Mouse (Mus musculus): Measurements from ENCODE around the gene Fbxo48.

Gene Fbxo48

DNA sequence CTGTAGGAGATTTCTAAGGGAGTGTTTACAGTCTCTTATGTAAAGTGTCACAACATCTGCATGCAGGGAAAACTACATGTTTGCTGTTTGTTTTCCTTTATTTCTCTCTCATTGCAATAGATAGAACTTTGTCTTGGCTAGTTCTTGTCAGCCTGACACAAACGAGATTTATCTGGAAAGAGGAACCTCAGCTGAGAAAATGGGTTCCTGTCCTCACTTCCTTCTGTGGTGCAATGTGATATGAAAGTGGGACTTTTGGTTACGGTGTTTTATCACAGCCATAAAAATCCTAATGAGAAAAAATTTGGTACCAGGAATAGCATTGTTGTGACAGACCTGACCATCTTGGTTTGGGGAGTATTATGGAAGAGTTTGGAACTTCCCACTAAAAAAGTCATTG lies 18.5 kb downstream of the Fbxo48 start:
- DNase-seq (ENCODE audit: low read depth, low spot score) = peak; percentile 50

DNA sequence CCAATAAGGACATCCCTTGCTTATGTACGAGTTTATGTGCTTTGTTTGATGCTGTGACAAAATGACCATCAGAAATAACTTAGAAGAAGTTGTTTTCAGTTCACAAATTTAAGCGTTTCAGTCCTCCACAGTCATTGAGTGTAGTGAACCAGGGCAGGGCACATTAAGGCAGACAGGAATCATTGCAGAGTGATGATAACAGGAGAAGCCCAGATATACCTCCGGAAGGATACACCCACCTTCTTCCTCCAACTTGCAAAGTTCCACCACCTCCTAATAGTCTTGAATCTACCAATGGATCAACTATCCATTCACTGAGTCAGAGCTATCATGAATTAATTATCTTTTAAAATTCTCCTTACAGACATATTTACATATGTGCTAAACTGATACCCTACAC lies 20.9 kb downstream of the Fbxo48 start:
- no peak for DNase-seq (ENCODE audit: low read depth, low spot score)

DNA sequence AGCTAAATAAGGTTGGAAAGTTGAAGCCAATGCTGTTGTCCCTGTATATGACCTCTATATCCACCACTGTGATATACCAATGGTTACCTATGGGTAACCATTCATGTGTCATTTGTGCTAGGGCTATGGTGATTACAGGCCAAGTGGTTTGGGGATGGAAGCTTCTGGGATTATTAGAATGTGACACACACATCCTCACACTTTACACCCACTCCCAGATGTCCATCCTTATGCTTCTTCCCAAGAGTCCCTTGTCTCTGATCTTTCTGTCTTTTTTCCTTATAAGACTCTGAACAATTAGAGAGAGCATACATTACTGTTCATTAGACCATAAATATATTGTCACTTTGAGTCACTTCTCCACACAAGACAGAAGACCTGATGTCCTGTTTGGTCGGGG lies 21.9 kb downstream of the Fbxo48 start:
- no peak for DNase-seq (ENCODE audit: low read depth, low spot score)

DNA sequence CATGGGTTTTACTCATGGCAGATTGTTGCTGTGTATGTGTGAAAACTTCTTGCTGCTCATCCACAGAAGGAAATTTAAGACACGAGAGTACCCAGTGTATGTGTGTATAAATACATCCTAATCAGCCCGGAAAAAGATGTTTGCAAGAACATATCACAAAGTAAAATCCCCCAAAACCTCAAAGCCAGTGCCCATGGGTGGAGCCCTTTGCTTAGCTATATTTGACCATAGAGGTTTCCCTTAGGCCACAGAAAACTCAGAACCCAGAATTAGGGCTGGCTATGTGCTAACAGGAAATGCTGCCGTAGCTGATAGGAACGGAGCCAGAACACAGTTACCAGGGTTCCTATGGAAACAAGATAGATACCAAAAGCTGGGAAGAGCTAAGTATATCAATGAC lies 25.8 kb downstream of the Fbxo48 start:
- DNase-seq (ENCODE audit: low read depth, low spot score) = no peak

DNA sequence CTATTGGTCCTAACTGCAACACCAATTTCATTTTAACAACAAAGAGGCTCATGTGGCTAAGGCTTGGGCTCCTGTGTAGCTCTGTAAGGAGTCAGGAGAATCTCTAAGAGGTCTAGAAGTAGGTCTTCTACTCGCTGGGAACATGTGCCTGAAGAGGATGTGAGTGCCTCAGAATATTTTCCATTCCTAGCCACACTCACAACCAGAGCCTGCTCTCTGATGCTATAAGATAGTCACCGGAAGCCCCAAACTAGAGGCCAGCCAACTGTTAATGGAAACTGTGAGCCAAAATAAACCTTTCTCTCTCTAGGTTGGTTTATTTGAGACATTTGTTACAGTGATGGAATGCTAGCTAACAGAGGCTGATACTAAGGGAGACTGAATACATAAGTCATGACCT lies 26.4 kb downstream of the Fbxo48 start:
- DNase-seq (ENCODE audit: low read depth, low spot score) = no peak

DNA sequence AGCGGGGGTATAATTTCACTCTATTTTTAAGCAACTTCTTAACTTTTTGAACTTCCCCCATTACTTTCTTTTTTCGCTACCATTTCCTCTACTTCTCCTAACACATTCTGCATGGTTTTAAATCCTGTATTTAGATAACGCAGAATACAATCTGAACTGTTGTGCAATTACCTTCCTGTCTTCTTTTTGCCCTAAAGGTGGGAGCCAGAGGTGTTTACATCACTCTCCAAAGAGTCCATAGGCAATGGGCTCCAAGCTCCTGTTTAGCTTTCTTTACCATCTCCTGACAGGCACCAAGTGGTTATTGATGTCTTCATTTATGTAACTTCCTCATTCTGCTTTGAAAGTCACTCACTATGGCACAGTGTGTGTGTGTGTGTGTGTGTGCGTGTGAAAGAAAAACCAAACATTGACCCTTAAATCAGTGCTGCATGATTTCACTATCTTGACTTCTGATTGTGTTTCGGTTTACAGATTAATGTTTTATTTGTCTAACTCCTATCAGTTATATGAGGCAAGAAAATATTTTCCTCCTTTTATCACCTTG lies 27.1 kb downstream of the Fbxo48 start:
- DNase-seq (ENCODE audit: low read depth, low spot score) = peak; percentile 85

DNA sequence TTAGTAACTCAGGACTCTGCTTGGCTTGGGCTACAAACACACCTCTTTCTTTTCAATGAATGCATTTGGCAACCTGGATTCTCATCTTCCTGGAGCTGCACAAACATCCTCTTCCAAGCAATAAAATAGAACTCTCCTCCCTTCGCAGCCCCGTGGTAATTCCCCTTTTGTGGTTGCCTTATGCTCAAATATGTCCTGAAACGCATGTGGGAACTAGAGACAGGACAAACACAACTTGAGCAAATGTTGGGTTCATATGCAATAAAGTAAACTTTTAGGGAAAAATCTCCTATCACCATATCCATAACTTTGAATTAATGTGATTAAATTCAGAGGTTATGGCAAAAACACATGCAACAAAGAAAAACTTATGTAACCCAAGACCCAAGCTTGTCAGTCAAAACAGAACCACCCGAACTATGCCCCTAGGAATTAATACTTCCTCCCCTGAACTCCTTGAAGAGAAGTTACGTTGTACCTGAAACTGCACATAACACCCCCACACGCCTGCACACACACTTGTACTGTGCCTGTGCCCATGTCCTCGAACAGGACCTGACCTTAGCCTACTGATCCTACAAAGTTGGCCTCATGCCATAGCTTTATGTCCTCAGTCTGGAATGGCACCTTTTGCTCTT lies 35.5 kb downstream of the Fbxo48 start:
- no peak for DNase-seq (ENCODE audit: low read depth, low spot score)

DNA sequence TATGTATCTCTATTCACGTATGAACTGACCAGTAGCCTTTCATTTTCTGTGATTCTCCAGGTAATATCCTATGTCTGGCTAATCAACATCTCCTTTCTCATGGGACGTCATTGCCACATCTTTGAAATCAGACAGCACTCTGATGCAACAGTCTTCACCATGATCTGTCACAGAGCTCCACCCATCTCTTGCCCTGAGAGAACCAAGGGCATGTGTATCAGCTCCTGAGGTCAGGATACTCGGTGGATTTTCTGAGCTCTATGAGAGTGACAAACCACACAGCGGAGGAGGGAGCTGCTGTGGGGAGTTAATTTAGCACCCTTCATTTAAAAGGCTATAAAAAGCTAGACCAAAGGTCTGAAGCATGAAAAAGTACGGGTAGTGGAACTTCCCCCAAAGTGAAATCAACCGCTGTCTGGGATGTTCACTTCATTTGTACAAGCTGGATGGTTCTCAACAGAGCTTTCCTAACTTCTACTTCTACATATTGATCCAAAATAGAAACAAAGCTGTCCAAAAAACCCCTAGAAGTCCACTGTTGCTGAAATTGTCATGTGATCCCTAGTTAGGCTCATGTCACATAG lies 36.7 kb downstream of the Fbxo48 start:
- DNase-seq (ENCODE audit: low read depth, low spot score) = peak; percentile 30

DNA sequence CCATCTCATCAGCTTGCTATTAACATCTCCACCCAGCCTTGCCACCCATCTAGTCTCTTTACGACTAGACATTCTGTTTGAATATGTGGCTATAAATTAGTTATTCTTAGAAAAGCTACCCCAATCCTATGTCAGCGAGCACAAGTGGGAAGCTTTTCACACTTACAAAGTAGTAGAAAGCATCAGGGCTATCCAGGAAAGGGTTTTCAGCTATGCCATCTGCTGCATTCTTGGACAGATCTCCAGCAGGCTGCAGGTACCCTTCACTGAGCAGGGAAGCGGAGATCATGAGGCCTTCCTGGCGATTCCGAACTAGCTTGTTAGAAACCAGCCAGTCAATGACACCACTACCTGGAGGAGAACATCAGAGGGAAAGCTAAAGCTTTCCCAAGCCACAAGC lies 38.7 kb downstream of the Fbxo48 start:
- DNase-seq (ENCODE audit: low read depth, low spot score) = no peak

DNA sequence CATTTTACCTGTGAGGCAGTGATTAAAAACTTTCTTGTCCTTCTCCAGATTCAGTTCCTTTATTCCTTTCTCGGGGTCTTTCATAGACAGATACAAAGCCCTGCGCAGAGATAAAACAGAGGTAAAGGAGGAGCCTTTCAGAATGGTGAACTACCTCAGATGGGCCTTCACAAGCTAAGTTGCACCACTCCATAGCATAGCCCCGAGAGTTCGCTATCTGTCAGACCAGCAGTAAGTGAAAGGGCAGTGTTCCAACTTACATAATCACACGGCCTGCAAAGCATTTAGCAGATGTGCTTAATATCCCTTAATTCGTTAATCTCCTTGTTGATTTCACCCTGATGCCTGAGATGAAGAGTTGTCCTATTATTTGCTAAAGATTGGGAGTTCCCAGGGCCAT lies 41.7 kb downstream of the Fbxo48 start:
- DNase-seq (ENCODE audit: low read depth, low spot score) = no peak

DNA sequence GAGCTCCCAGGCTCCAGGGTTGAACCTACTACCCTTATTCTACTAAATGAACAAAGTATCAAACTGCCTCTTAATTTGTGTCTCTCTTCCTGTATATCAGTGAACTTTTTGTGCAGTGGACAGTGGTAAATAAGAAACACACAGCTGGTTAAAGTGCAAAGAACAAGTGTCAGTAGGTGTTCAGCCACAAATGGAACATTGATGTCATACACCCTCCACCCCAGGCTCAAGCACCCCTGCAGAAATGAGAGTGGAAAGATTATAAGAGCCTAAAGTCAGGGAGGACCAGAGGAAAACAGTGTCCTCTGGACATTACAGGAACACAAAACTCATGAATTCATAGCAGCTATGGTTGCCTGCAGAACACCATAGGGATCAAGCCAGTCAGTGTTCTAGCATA lies 45.6 kb downstream of the Fbxo48 start:
- no peak for DNase-seq (ENCODE audit: low read depth, low spot score)

DNA sequence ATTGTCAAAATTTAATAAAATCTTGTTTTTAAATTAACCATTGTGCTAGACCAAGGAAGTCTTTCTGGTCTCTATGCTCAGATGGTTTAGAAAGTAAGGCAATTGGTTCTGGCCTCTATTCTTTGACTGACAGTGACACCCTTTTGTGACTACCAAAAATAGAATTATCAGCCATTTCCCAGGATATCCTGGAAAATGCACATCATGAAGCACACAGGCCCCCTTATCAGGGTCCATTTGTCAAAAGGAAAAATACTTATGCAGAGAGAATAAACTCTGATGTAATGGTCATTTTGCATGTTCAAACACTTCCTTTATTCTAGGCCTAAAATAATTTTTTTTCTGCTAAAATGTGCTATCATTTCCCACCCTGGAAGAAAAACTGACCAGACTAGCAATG lies 46.3 kb downstream of the Fbxo48 start:
- no peak for DNase-seq (ENCODE audit: low read depth, low spot score)

DNA sequence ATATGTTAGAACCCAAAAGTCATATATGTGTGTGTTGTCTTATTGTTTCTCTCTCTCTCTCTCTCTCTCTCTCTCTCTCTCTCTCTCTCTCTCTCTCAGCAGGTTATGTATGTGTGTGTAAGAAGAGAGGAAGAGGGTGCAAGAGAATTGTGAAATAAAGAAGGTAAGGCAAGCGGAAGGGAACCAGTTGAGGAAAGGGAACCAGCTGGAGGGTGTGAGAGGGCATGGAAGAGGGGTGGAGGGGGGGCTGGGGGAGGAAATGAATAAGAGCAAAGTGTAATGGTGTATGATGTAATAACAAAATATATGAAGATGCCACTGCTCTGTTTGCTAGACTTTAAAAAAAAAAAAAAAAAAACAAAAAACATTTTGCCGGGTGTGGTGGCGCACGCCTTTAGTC lies 48.2 kb downstream of the Fbxo48 start:
- DNase-seq (ENCODE audit: low read depth, low spot score) = no peak

DNA sequence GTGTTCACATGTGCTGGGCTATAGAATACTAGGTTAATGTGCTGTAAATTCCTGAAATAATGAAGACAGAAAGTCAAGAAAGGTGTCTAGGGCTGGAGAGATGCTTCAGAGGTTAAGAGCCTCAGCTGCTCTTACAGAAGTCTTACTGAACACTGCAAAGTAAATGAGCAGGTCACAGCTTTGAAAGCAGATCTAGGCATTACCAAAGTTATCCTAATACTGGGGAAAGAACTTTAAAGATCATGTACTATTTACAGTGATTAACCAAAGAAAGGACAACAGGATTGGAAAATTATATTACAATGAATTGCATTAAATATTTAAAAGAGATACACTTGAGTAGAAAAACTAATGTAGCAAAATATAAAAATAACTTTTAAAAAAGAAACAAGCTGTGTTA lies 48.8 kb downstream of the Fbxo48 start:
- no peak for DNase-seq (ENCODE audit: low read depth, low spot score)

DNA sequence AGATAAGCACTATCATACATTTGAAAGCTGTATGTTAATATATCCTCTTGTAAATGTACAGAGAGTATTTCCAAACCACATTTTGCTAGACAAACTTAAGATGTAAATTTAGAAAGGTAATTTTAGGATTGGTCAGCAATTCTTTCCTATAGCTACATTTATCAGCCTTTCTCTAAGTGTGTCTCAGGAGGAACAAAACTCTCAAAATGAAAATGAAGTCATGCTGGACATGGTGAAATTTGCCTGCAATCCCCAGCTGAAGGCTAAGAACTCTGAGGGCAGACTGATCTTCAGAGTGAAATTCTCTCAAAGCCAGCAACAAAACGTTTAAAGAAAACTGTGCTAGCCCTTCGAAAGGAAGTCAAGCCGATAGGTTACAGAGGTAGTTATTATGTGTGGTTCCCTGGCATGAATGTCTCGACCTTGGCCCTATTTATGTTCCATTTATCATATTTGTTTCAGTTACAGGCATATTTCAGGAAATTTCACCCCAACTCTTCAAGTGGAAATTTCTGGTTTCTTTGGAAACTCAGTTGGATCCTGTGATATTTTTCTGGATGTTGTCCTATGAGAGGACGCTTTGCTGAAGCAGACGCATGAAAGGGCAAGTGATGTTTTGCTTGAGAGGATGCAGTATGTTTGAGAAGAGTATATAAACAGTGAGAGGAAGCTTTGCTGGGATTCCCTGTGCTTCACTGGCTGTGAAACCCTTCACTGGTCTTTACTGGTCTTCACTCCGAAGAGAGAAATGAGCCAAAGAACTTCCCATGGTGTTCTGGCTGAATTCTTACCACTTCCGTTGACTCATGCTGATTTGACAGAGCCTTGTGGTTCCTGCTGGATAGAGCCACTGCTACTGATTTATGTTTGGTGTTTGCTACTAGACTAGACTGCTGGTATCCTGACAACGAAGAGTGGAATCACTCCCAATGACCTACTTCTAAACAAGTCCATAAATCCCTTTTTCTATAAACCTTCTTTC lies 49.5 kb downstream of the Fbxo48 start:
- peak; percentile 44 for DNase-seq (ENCODE audit: low read depth, low spot score)

DNA sequence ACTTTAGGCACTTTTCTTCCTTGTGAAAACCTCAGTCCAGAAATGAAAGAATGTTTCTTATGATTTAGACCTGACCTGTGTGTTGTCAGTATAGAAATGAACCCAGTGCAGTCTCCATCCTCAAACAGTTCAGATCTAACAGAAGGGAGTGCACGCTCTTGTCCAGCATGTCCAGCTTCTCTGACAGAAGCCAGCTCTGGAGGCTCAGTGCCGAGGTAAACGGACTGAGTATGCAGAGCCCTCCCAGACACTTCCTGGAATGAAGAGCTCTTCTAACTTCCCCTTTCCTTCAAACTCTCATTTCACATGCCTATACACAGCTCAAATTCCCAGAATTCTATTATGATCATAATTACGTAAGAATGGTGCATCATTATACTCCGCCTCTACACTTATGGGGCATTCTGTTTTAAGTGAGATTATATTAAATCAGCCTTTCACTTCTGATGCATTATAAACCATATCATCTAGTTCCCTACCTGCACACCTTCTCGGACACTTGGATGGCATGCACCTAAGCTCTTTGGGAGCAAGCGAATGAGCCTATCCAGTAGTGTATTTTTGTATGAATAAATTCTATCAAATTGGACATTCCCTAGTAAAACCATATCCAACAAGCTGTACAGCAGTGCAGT lies 51.7 kb downstream of the Fbxo48 start:
- DNase-seq (ENCODE audit: low read depth, low spot score) = no peak

DNA sequence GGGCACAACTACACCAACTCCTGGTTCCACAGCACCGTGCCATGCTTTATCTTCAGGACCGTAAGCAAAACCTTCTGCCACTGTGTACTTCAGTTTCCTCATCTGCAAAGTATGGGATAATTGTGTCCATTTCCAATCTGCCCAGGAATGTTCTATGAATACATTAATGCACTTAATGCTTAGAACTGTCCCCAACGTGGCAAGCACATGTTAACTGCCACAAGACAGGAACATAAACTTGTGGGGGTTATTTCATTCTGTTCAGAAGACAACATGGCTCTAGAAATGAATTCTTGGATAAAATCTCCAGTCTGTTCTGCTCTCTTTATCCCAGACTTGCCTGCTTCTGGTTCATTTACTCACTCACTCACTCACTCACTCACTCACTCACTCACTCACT lies 52.6 kb downstream of the Fbxo48 start:
- DNase-seq (ENCODE audit: low read depth, low spot score) = no peak

Measured in A20 (cell line).